Mouse (Mus musculus): ENCODE data around the gene A530064D06Rik. TPM values are rescaled to one million over a fixed set of nuclear protein-coding genes. Genes with fewer than 3 reads are reported as not detected.

The A530064D06Rik gene
- total RNA-seq, 2 experiments from 2014 or later, result not detected

Other genes with a start within 250 kb of the A530064D06Rik start
- gene Foxp4, start 242.6 kb downstream of the A530064D06Rik start, total RNA-seq (2021), result 10 to 100 TPM; 78.3 to 89.0 TPM
- gene 1700122O11Rik, start 129.0 kb downstream of the A530064D06Rik start, total RNA-seq (2021), result not detected
- gene 1700067P10Rik, start 78.0 kb downstream of the A530064D06Rik start, total RNA-seq (2021), result not detected
- not detected for gene 9830107B12Rik, start 21.0 kb downstream of the A530064D06Rik start, total RNA-seq (2021)
- not detected for gene Trem1, start 65.5 kb upstream of the A530064D06Rik start, total RNA-seq (2021)
- under 1 TPM; 0.36 to 0.66 TPM for gene Trem3, start 80.5 kb upstream of the A530064D06Rik start, total RNA-seq (2021)
- gene Treml4, start 97.0 kb upstream of the A530064D06Rik start, total RNA-seq (2021), result under 1 TPM; 0.50 to 0.81 TPM
- gene Treml2, start 132.2 kb upstream of the A530064D06Rik start, total RNA-seq (2021), result under 1 TPM; 0.14 to 0.28 TPM
- gene B430306N03Rik, start 148.9 kb upstream of the A530064D06Rik start, total RNA-seq (2021), result under 1 TPM in 1 of 2 experiments, not detected in 1; 0.12 TPM
- gene Trem2, start 179.1 kb upstream of the A530064D06Rik start, total RNA-seq (2021), result 1 to 10 TPM; 2.7 to 3.2 TPM
- gene Treml1, start 192.6 kb upstream of the A530064D06Rik start, total RNA-seq (2021), result not detected
- gene Nfya, start 242.6 kb upstream of the A530064D06Rik start, total RNA-seq (2021), result 10 to 100 TPM; 60.9 to 70.9 TPM
- 10 to 100 TPM; 10.3 to 11.9 TPM for gene Oard1, start 242.7 kb upstream of the A530064D06Rik start, total RNA-seq (2021)

All from left cerebral cortex, postnatal 4 days (tissue).